Mouse (Mus musculus) heart, embryonic 16.5 days (tissue): ENCODE measurements at regions not wholly inside any gene's neighbourhood (a gene's known extent, or its start where the extent isn't known, plus 50 kb on each side); places are given as distances from the start of the nearest gene placed in this dataset.

Experiments
- ATAC-seq: fragments of 200-750 bp; cut with Nextera tagmentation; replicated peaks from 2 replicates; pipeline ENCODE4 v1.8.0; 2017; ENCODE audit warnings: moderate number of reproducible peaks; ENCODE audit not compliant: insufficient read depth, low FRiP score; ENCODE audit errors: extremely low read depth
- H3K27ac ChIP-seq: fragments of 300-500 bp; sonication (generic); 2 replicates; pipeline ENCODE4 v1.5.1; 2014; ENCODE audit warnings: mild to moderate bottlenecking, low read length, control low read depth, moderate library complexity
- H3K27me3 ChIP-seq: fragments of 300-500 bp; sonication (generic); 2 replicates; pipeline ENCODE4 v1.6.1; 2014; ENCODE audit warnings: low read length, mixed read lengths; ENCODE audit not compliant: control insufficient read depth, insufficient read depth
- H3K36me3 ChIP-seq: fragments of 300-500 bp; sonication (generic); 2 replicates; pipeline ENCODE4 v1.6.1; 2014; ENCODE audit not compliant: control insufficient read depth, insufficient read depth
- H3K4me1 ChIP-seq: fragments of 300-500 bp; sonication (generic); 2 replicates; pipeline ENCODE4 v1.6.1; 2014; ENCODE audit warnings: low read length, mixed read lengths; ENCODE audit not compliant: control insufficient read depth, insufficient read depth
- H3K4me2 ChIP-seq: fragments of 300-500 bp; sonication (generic); 2 replicates; pipeline ENCODE4 v1.6.1; 2014; ENCODE audit warnings: low read depth, mild to moderate bottlenecking, control low read depth, low read length
- H3K4me3 ChIP-seq: fragments of 300-500 bp; sonication (generic); 2 replicates; pipeline ENCODE4 v1.5.1; 2014; ENCODE audit warnings: mild to moderate bottlenecking, control low read depth, low read length
- H3K9ac ChIP-seq: fragments of 300-500 bp; sonication (generic); 2 replicates; pipeline ENCODE4 v1.6.1; 2014; ENCODE audit warnings: low read length, control low read depth
- H3K9me3 ChIP-seq: fragments of 300-500 bp; sonication (generic); replicated peaks from 2 replicates; pipeline ENCODE4 v1.6.1; 2016; ENCODE audit warnings: low read length; ENCODE audit not compliant: control insufficient read depth
- WGBS: fragments of 180-500 bp; shearing (Covaris S2); extraction: QIAGEN DNeasy Blood & Tissue Kit; methylation state at CpG from one replicate; pipeline ENCODE4 v1.1.7; 2014; 5-methylcytosine and 5-hydroxymethylcytosine counted together

DNA sequence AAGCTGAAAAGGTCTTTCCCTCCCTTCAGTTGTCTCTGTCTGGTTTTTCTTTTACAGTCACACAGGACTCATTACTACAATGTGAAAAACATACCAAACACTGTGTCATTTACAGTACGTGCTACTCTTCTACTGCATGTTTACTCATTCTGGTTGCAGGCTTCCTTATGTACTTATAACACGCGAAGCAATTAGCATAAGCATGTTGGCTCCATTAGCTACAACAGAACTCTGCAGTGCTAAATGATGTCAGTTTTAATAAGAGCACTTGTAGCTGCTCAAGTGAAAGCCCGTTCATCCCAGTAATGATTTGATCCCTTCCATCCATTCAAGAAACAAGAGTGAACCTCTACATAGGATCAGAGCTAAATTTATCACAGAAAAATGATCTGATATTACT is 199.2 kb downstream of the S1pr1 start:
- H3K4me2 ChIP-seq = no peak overlapping the region
- no peak overlapping the region for H3K27ac ChIP-seq
- 86% methylated on average over 4 of the region's 4 CpGs for WGBS
- no peak overlapping the region for H3K9ac ChIP-seq
- no peaks in the 10 kb centered on the region for H3K36me3 ChIP-seq
- no peaks in the 10 kb centered on the region for H3K4me1 ChIP-seq
- H3K4me3 ChIP-seq = no peak overlapping the region
- H3K9me3 ChIP-seq = no peaks in the 10 kb centered on the region
- H3K27me3 ChIP-seq = no peaks in the 10 kb centered on the region
- no peak for ATAC-seq

DNA sequence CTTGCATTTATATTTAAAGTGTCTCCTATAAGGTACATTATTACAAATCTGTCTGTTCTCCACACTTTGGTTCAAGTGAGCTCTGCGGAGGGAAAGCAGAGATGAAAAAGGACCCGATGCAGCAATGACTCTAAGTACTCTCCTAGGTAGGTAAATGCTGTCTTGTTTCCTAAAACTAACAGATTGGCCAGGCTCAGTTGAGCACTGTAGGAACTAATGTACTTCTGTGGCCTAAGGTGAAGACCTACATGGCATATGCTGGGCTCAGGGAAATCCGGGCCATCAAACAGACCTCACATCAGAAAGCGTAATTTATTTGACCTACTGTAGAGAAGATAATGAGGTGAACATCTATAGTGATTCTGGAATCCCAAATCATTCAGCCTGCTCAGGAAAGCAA is 205.2 kb downstream of the S1pr1 start:
- Histone ChIP-seq H3K27ac (no peak overlapping the region), H3K27me3 (no peaks in the 10 kb centered on the region), H3K9ac (no peak overlapping the region), H3K4me2 (no peak overlapping the region), H3K36me3 (no peaks in the 10 kb centered on the region), H3K4me1 (no peaks in the 10 kb centered on the region), H3K9me3 (no peaks in the 10 kb centered on the region), H3K4me3 (no peak overlapping the region)
- 84% methylated on average over 4 of the region's 4 CpGs for WGBS
- no peak for ATAC-seq

DNA sequence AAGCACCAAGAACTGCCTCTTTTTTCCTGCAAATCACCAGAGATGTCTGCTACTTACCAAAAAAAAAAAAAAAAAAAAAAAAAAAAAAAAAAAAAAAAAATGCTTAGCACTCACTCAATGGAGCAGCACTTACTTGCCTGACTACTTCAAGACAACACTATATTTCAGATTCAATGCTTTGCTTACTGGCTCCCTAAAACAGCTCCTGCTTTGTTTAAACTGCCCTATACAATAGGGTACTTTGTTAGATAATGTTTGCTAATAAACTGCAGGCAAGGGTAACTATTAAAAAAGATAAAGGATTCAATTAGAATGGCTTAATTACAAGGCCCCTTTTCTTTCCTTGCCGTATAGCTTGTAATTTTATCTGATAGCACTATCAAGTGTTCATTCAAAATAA is 217.5 kb downstream of the S1pr1 start:
- no peak overlapping the region for H3K4me2 ChIP-seq
- no peaks in the 10 kb centered on the region for H3K4me1 ChIP-seq
- no peak overlapping the region for H3K4me3 ChIP-seq
- ATAC-seq = no peak
- no peak overlapping the region for H3K9ac ChIP-seq
- WGBS = 50% methylated on average over 1 of the region's 1 CpGs
- H3K9me3 ChIP-seq = no peaks in the 10 kb centered on the region
- H3K27me3 ChIP-seq = no peaks in the 10 kb centered on the region
- H3K36me3 ChIP-seq = no peaks in the 10 kb centered on the region
- H3K27ac ChIP-seq = no peak overlapping the region

- no peaks in the 10 kb centered on the region for H3K9me3 ChIP-seq
- H3K36me3 ChIP-seq = no peaks in the 10 kb centered on the region
- no peaks in the 10 kb centered on the region for H3K27me3 ChIP-seq
- 61% methylated on average over 3 of the region's 3 CpGs for WGBS
- H3K9ac ChIP-seq = no peak overlapping the region
- H3K4me3 ChIP-seq = no peak overlapping the region
- no peaks in the 10 kb centered on the region for H3K4me1 ChIP-seq
- H3K27ac ChIP-seq = no peak overlapping the region
- no peak overlapping the region for H3K4me2 ChIP-seq
- ATAC-seq = no peak
Measured at GRCm38 (mm10) chr3:115496110-115496509, 218.8 kb downstream of the S1pr1 start.

- Histone ChIP-seq H3K9me3 (no peaks in the 10 kb centered on the region), H3K27ac (no peak overlapping the region), H3K4me2 (no peak overlapping the region), H3K27me3 (no peaks in the 10 kb centered on the region), H3K36me3 (no peaks in the 10 kb centered on the region), H3K4me1 (no peaks in the 10 kb centered on the region), H3K4me3 (no peak overlapping the region), H3K9ac (no peak overlapping the region)
- ATAC-seq = no peak
Measured at GRCm38 (mm10) chr3:115495692-115496091, 219.2 kb downstream of the S1pr1 start.

GRCm38 (mm10) chr3:115468980-115469379 is 245.9 kb downstream of the S1pr1 start:
- H3K4me1 ChIP-seq = no peaks in the 10 kb centered on the region
- H3K4me2 ChIP-seq = no peak overlapping the region
- H3K9ac ChIP-seq = no peak overlapping the region
- ATAC-seq = no peak
- no peaks in the 10 kb centered on the region for H3K36me3 ChIP-seq
- WGBS = 73% methylated on average over 4 of the region's 4 CpGs
- H3K4me3 ChIP-seq = no peak overlapping the region
- H3K27ac ChIP-seq = no peak overlapping the region
- H3K27me3 ChIP-seq = no peaks in the 10 kb centered on the region
- H3K9me3 ChIP-seq = no peaks in the 10 kb centered on the region

DNA sequence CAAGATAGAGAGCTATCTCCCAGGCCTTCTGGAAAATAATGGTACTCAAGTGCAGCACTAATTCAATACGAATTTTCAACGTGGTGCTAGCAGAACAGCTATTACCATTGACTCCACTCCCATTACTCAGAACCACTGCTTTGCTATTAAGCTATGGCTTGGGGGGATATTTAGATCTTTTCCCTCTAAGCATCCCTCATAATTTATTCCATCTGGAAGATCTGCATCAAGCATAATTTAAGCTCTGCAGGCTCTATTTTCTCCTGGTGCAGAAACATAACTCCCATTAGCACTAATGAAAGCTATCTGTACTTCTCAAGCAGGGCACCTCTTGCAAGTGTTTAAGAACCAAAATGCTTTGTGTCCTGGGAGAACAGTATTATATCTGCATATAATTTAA is 247.0 kb downstream of the S1pr1 start:
- Histone ChIP-seq H3K27ac (no peak overlapping the region), H3K9ac (no peak overlapping the region), H3K4me3 (no peak overlapping the region), H3K4me1 (no peaks in the 10 kb centered on the region), H3K9me3 (no peaks in the 10 kb centered on the region), H3K36me3 (no peaks in the 10 kb centered on the region), H3K27me3 (no peaks in the 10 kb centered on the region), H3K4me2 (no peak overlapping the region)
- no peak for ATAC-seq
- 60% methylated on average over 2 of the region's 2 CpGs for WGBS

DNA sequence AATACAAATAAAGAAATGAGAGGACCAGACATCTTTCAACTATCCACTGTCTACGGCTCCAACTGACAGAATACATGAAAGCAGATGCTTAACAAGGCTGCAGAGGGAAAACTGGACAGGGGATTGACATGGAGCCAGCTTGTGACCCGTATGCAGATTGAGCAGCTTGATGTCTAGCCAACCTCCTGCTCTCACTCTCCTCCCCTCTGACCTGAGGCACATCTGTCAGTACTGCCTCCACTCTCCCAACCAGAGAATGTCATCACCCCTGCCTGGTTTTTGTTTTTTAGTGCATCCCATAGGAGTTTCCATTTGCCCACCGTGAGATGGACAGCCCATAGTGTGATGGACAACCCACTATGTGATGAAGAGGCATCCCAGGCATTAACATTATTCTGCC is 252.2 kb downstream of the S1pr1 start:
- Histone ChIP-seq H3K27ac (no peak overlapping the region), H3K4me2 (no peak overlapping the region), H3K9me3 (no peaks in the 10 kb centered on the region), H3K4me3 (no peak overlapping the region), H3K36me3 (no peaks in the 10 kb centered on the region), H3K4me1 (no peaks in the 10 kb centered on the region), H3K9ac (no peak overlapping the region), H3K27me3 (no peaks in the 10 kb centered on the region)
- ATAC-seq = no peak
- 65% methylated on average over 3 of the region's 3 CpGs for WGBS
